Mouse (Mus musculus): ENCODE results near the gene Fryl. TPM values are rescaled to one million over a fixed set of nuclear protein-coding genes. Genes with fewer than 3 reads are reported as not detected.

The Fryl gene
- total RNA-seq, 2 experiments from 2014 or later = 52.1 to 54.5 TPM

- intact Hi-C loops (cut with DNase I) = no loop called here
- no peak for DNase-seq (ENCODE audit: extremely low spot score in 1 of 2, low spot score in 2 of 2)
Observed at GRCm38 (mm10) chr5:73141161-73141560, 115.3 kb downstream of the Fryl start.

GRCm38 (mm10) chr5:73137561-73137960 lies 118.9 kb downstream of the Fryl start:
- DNase-seq (ENCODE audit: extremely low spot score in 1 of 2, low spot score in 2 of 2) = no peak
- intact Hi-C loops (cut with DNase I) = no loop called here

- intact Hi-C loops (cut with DNase I) = no loop called here
Observed at GRCm38 (mm10) chr5:73135959-73136358, 120.5 kb downstream of the Fryl start.

GRCm38 (mm10) chr5:73135131-73135530 lies 121.3 kb downstream of the Fryl start:
- intact Hi-C loops (cut with DNase I) = no loop called here
- DNase-seq (ENCODE audit: extremely low spot score in 1 of 2, low spot score in 2 of 2) = no peak

More at GRCm38 (mm10) chr5:73135959-73136358, 120.5 kb downstream of the Fryl start:
- DNase-seq (ENCODE audit: extremely low spot score in 1 of 2, low spot score in 2 of 2) = no peak

- peak in 1 of 2 experiments; percentile 61 for DNase-seq (ENCODE audit: extremely low spot score in 1 of 2, low spot score in 2 of 2)
- intact Hi-C loops (cut with DNase I) = loop anchor here (5.0 kb wide), 2 partner anchors 123 to 248 kb away; partner anchors contain the start of gene Fryl
Observed at GRCm38 (mm10) chr5:73133833-73134185, 122.6 kb downstream of the Fryl start.

GRCm38 (mm10) chr5:73132998-73133832 lies 123.2 kb downstream of the Fryl start:
- intact Hi-C loops (cut with DNase I) = loop anchor here (5.0 kb wide), 2 partner anchors 124 to 249 kb away; partner anchors contain the start of gene Fryl
- DNase-seq (ENCODE audit: extremely low spot score in 1 of 2, low spot score in 2 of 2) = no peak

GRCm38 (mm10) chr5:73130984-73131383 lies 125.4 kb downstream of the Fryl start:
- intact Hi-C loops (cut with DNase I) = loop anchor here (5.0 kb wide), 2 partner anchors 126 to 251 kb away; partner anchors contain the start of gene Fryl
- peak in 1 of 2 experiments; percentile 41 for DNase-seq (ENCODE audit: extremely low spot score in 1 of 2, low spot score in 2 of 2)

- intact Hi-C loops (cut with DNase I) = loop anchor here (5.0 kb wide), 2 partner anchors 127 to 252 kb away; partner anchors contain the start of gene Fryl
- peak; percentile 12 to 46 for DNase-seq (ENCODE audit: extremely low spot score in 1 of 2, low spot score in 2 of 2)
Observed at GRCm38 (mm10) chr5:73129871-73130270, 126.5 kb downstream of the Fryl start.

GRCm38 (mm10) chr5:73119969-73120725 lies 136.3 kb downstream of the Fryl start:
- no peak for DNase-seq (ENCODE audit: extremely low spot score in 1 of 2, low spot score in 2 of 2)
- intact Hi-C loops (cut with DNase I) = no loop called here

GRCm38 (mm10) chr5:73119524-73119923 lies 136.9 kb downstream of the Fryl start:
- intact Hi-C loops (cut with DNase I) = no loop called here
- no peak for DNase-seq (ENCODE audit: extremely low spot score in 1 of 2, low spot score in 2 of 2)

GRCm38 (mm10) chr5:73118786-73119185 lies 137.6 kb downstream of the Fryl start:
- intact Hi-C loops (cut with DNase I) = no loop called here
- DNase-seq (ENCODE audit: extremely low spot score in 1 of 2, low spot score in 2 of 2) = no peak

GRCm38 (mm10) chr5:73114878-73115277 lies 141.5 kb downstream of the Fryl start:
- intact Hi-C loops (cut with DNase I) = no loop called here
- no peak for DNase-seq (ENCODE audit: extremely low spot score in 1 of 2, low spot score in 2 of 2)

GRCm38 (mm10) chr5:73112331-73112730 lies 144.1 kb downstream of the Fryl start:
- intact Hi-C loops (cut with DNase I) = no loop called here
- DNase-seq (ENCODE audit: extremely low spot score in 1 of 2, low spot score in 2 of 2) = no peak

GRCm38 (mm10) chr5:73103657-73104056 lies 152.8 kb downstream of the Fryl start:
- intact Hi-C loops (cut with DNase I) = no loop called here
- no peak for DNase-seq (ENCODE audit: extremely low spot score in 1 of 2, low spot score in 2 of 2)

- DNase-seq (ENCODE audit: extremely low spot score in 1 of 2, low spot score in 2 of 2) = no peak
- intact Hi-C loops (cut with DNase I) = no loop called here
Observed at GRCm38 (mm10) chr5:73102342-73102989, 154.0 kb downstream of the Fryl start.

GRCm38 (mm10) chr5:73092236-73092635 lies 164.2 kb downstream of the Fryl start:
- DNase-seq (ENCODE audit: extremely low spot score in 1 of 2, low spot score in 2 of 2) = no peak
- intact Hi-C loops (cut with DNase I) = no loop called here

- no peak for DNase-seq (ENCODE audit: extremely low spot score in 1 of 2, low spot score in 2 of 2)
- intact Hi-C loops (cut with DNase I) = loop anchor here (10.0 kb wide), 1 partner anchor 226 kb away; no protein-coding TSS in a partner anchor
Observed at GRCm38 (mm10) chr5:73089158-73089557, 167.3 kb downstream of the Fryl start.

- DNase-seq (ENCODE audit: extremely low spot score in 1 of 2, low spot score in 2 of 2) = no peak
- intact Hi-C loops (cut with DNase I) = loop anchor here (10.0 kb wide), 1 partner anchor 233 kb away; no protein-coding TSS in a partner anchor
Observed at GRCm38 (mm10) chr5:73081496-73081895, 174.9 kb downstream of the Fryl start.

- intact Hi-C loops (cut with DNase I) = loop anchor here (10.0 kb wide), 1 partner anchor 235 kb away; no protein-coding TSS in a partner anchor
- DNase-seq (ENCODE audit: extremely low spot score in 1 of 2, low spot score in 2 of 2) = no peak
Observed at GRCm38 (mm10) chr5:73079801-73080200, 176.6 kb downstream of the Fryl start.
